ENCODE assay signal across 17 mouse cellular contexts in the genomic region with DNA sequence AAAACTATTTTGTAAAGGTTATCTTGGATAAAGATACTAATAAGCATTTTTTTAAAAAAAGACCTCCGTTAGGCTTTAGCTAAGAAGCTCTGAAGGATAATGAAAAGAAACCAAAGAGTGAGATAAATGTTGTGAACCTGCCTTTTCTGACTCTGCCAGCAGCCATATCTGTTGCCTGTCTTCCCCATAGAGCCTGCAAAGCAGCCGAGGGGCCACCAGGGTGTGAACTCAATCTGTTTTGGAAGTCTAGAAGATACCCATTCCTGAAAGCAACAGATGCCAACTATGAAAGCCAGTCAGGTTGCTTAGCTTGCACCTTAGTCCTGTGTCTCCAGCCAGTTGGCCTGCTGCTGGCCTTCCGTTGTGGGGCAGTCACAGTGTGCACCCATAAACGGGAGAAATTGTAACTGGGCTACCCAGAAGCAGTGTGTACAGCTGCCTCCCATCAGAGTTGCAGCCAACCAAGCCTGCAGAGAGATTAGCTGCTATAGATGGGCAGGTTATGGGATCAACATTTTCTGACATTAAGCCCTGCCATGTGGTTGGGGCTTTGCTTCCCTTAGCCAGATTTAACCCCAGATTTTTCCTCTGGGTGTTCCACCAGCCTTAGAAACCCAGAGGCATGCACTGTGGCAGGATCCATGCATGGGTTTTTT.
"Had no signal": no experiment of that assay in that cellular context is flagged by ENCODE, and none has a peak within 500 bp of the region (broad histone marks: within the 10 kb centered on the region; RNA-seq: fewer than 3 reads in every experiment).

No protein-coding gene starts in this region.

- H3K4me3 ChIP-seq: limb, embryonic 15.5 days; midbrain, embryonic 12.5 days; neural tube, embryonic 13.5 days had no signal

- H3K27me3 ChIP-seq: limb, embryonic 15.5 days; midbrain, embryonic 12.5 days; neural tube, embryonic 13.5 days had no signal

- DNase-seq: kidney, adult 11 months; kidney, adult 9 months; kidney, postnatal 36 days; layer of hippocampus, adult 9-11 months; left cerebral cortex, postnatal 4 days; retina, postnatal 1 day; right cerebral cortex, postnatal 4 days; spleen, adult 18-20 months; thymus, adult 18-20 months; thymus, postnatal 14 days had no signal

- H3K4me2 ChIP-seq: limb, embryonic 15.5 days; midbrain, embryonic 12.5 days; neural tube, embryonic 13.5 days had no signal

- H3K4me1 ChIP-seq: midbrain, embryonic 12.5 days; neural tube, embryonic 13.5 days had no signal

- H3K9me3 ChIP-seq: limb, embryonic 15.5 days; midbrain, embryonic 12.5 days; neural tube, embryonic 13.5 days had no signal

- H3K27ac ChIP-seq: kidney, postnatal 0 days; limb, embryonic 15.5 days; liver, embryonic 14.5 days; macrophage; midbrain, embryonic 12.5 days; neural tube, embryonic 13.5 days had no signal

- H3K9ac ChIP-seq: limb, embryonic 15.5 days; liver, embryonic 14.5 days; midbrain, embryonic 12.5 days; neural tube, embryonic 13.5 days had no signal

- ATAC-seq: midbrain, embryonic 16.5 days had no signal

- H3K36me3 ChIP-seq: limb, embryonic 15.5 days; midbrain, embryonic 12.5 days; neural tube, embryonic 13.5 days had no signal
